Mouse (Mus musculus) megakaryocyte-erythroid progenitor cell, adult 5 weeks (primary cell): ENCODE results near the gene Crisp4. TPM values are rescaled to one million over a fixed set of nuclear protein-coding genes. Genes with fewer than 3 reads are reported as not detected.

Source experiments
- polyA plus RNA-seq: library from polyadenylated mRNA; stranded (reverse); fragments of >175 nt; gene quantifications from 2 replicates; pipeline ENCODE4 v1.2.3, GENCODE M21; 2012

Gene Crisp4
- not detected in 2 replicates for polyA plus RNA-seq

DNA sequence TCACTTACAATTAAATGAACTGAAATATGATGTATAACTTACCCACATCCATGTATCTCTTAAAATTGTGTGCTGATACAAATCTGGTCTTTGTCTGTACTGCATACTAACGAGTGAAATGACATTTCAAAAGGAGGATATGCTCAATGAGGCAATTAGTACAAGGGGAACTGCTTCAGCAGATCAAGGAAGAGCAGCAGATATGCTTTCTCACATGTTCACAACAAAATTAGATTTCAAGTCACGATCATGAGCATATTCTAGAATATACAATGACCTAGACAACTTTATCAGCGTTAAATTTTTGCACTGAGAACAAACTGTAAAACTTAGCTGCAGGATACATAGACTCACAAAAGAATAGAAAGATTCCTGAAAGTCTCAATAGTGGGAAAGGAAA, at the start of gene Crisp4:
Gene Crisp4 (minus strand): TSS at position 101 of the 400 bp plus-strand sequence.

Other genes with a start within 250 kb of the Crisp4 start
- not detected in 2 replicates for gene Defb18, start 91.5 kb upstream of the Crisp4 start, polyA plus RNA-seq
- gene Defb41, start 119.2 kb upstream of the Crisp4 start, polyA plus RNA-seq, result not detected in 2 replicates